Mouse (Mus musculus) embryonic fibroblast, embryonic 13.5 days (primary cell): ENCODE data around the gene Mylk4. TPM values are rescaled to one million over a fixed set of nuclear protein-coding genes. Genes with fewer than 3 reads are reported as not detected.

Experiments used
- H3K27ac ChIP-seq: 2 replicates; pipeline ENCODE4 v1.5.1; 2012; ENCODE audit warnings: low read length, control low read depth, inconsistent platforms; ENCODE audit not compliant: insufficient read depth
- H3K4me1 ChIP-seq: 2 replicates; pipeline ENCODE4 v1.6.1; 2011; ENCODE audit warnings: low read length; ENCODE audit not compliant: control insufficient read depth, insufficient read depth
- H3K4me3 ChIP-seq: 2 replicates; pipeline ENCODE4 v1.5.1; 2011; ENCODE audit warnings: mild to moderate bottlenecking, control low read depth, low read length; ENCODE audit not compliant: insufficient read depth
- CTCF ChIP-seq: IDR thresholded peaks from 2 replicates; pipeline ENCODE4 v1.5.1; 2011; ENCODE audit warnings: mild to moderate bottlenecking, control low read depth, low read length, moderate library complexity, borderline replicate concordance; ENCODE audit not compliant: insufficient read depth
- POLR2A ChIP-seq: IDR thresholded peaks from 2 replicates; pipeline ENCODE4 v1.6.1; 2011; ENCODE audit warnings: low read depth, mild to moderate bottlenecking, control low read depth, low read length, moderate library complexity
- polyA plus RNA-seq: library from polyadenylated mRNA; stranded (reverse); fragments of >200 nt; gene quantifications from 2 replicates; pipeline ENCODE4 v1.2.4, GENCODE M21; 2011; ENCODE audit warnings: low read depth; ENCODE audit not compliant: missing spikeins, insufficient read length

The Mylk4 gene
- polyA plus RNA-seq, 1 experiment = not detected

GRCm38 (mm10) chr13:32821671-32822070 is 37.9 kb upstream of the Mylk4 start:
- no peaks in the 10 kb centered on the region for H3K4me1 ChIP-seq
- no peak for TF ChIP-seq CTCF
- no peak for TF ChIP-seq POLR2A
- H3K4me3 ChIP-seq = no peak overlapping the region
- no peak overlapping the region for H3K27ac ChIP-seq

- Histone ChIP-seq H3K27ac (no peak overlapping the region), H3K4me3 (no peak overlapping the region), H3K4me1 (no peaks in the 10 kb centered on the region)
- TF ChIP-seq CTCF = no peak
- TF ChIP-seq POLR2A = no peak
Measured at GRCm38 (mm10) chr13:32819926-32820325, 36.2 kb upstream of the Mylk4 start.

- Histone ChIP-seq H3K4me3 (no peak overlapping the region), H3K4me1 (no peaks in the 10 kb centered on the region), H3K27ac (no peak overlapping the region)
- TF ChIP-seq POLR2A (no peak), CTCF (no peak)
Measured at GRCm38 (mm10) chr13:32819241-32819640, 35.5 kb upstream of the Mylk4 start.

- Histone ChIP-seq H3K4me1 (peaks cover 4% of the 10 kb centered on the region; the same call in 1 of the 2 replicates), H3K27ac (no peak overlapping the region), H3K4me3 (no peak overlapping the region)
- TF ChIP-seq CTCF (no peak), POLR2A (no peak)
Measured at GRCm38 (mm10) chr13:32807624-32808023, 23.9 kb upstream of the Mylk4 start.

GRCm38 (mm10) chr13:32806820-32807219 is 23.1 kb upstream of the Mylk4 start:
- Histone ChIP-seq H3K4me1 (peaks cover 4% of the 10 kb centered on the region; the same call in 1 of the 2 replicates), H3K27ac (no peak overlapping the region), H3K4me3 (no peak overlapping the region)
- TF ChIP-seq POLR2A (no peak), CTCF (no peak)

- no peak for TF ChIP-seq CTCF
- no peak for TF ChIP-seq POLR2A
- H3K27ac ChIP-seq = no peak overlapping the region
- H3K4me3 ChIP-seq = peak overlapping the region; percentile 63
- H3K4me1 ChIP-seq = peaks cover 4% of the 10 kb centered on the region; the same call in 1 of the 2 replicates
Measured at GRCm38 (mm10) chr13:32803701-32804345, 20.1 kb upstream of the Mylk4 start.

- peaks cover 4% of the 10 kb centered on the region; the same call in 1 of the 2 replicates for H3K4me1 ChIP-seq
- TF ChIP-seq CTCF (no peak), POLR2A (no peak)
- peak within 1 kb of the TSS; percentile 63 for H3K4me3 ChIP-seq
- 0 out of 2 replicates have a peak within 1 kb of the TSS, but pooled peaks have one; percentile 19 for H3K27ac ChIP-seq
Measured at GRCm38 (mm10) chr13:32802259-32803081, 18.7 kb upstream of the Mylk4 start, which contains the start of gene D930007J09Rik. D930007J09Rik (minus strand) TSS chr13:32802849.

- TF ChIP-seq CTCF = peak; percentile 54; the same call in 1 of the 2 replicates
- peak; percentile 77 for TF ChIP-seq POLR2A
- H3K4me1 ChIP-seq = peaks cover 4% of the 10 kb centered on the region; the same call in 1 of the 2 replicates
- peak within 1 kb of the TSS; percentile 63 for H3K4me3 ChIP-seq
- 0 out of 2 replicates have a peak within 1 kb of the TSS, but pooled peaks have one; percentile 19 for H3K27ac ChIP-seq
Measured at GRCm38 (mm10) chr13:32801693-32802221, 18.0 kb upstream of the Mylk4 start, which contains the start of gene Wrnip1. Wrnip1 (plus strand) TSS chr13:32802038.

- peaks cover 4% of the 10 kb centered on the region; the same call in 1 of the 2 replicates for H3K4me1 ChIP-seq
- H3K27ac ChIP-seq = no peak overlapping the region
- no peak overlapping the region for H3K4me3 ChIP-seq
- TF ChIP-seq CTCF (no peak), POLR2A (no peak)
Measured at GRCm38 (mm10) chr13:32800859-32801258, 17.1 kb upstream of the Mylk4 start.

- no peak overlapping the region for H3K4me3 ChIP-seq
- peaks cover 4% of the 10 kb centered on the region; the same call in 1 of the 2 replicates for H3K4me1 ChIP-seq
- no peak overlapping the region for H3K27ac ChIP-seq
- TF ChIP-seq POLR2A (no peak), CTCF (no peak)
Measured at GRCm38 (mm10) chr13:32799131-32799530, 15.4 kb upstream of the Mylk4 start.

GRCm38 (mm10) chr13:32797085-32797484 is 13.3 kb upstream of the Mylk4 start:
- TF ChIP-seq POLR2A (no peak), CTCF (no peak)
- H3K4me3 ChIP-seq = no peak overlapping the region
- H3K27ac ChIP-seq = no peak overlapping the region
- H3K4me1 ChIP-seq = no peaks in the 10 kb centered on the region
